8 mouse cellular contexts compared by ENCODE assay signal in the genomic region with DNA sequence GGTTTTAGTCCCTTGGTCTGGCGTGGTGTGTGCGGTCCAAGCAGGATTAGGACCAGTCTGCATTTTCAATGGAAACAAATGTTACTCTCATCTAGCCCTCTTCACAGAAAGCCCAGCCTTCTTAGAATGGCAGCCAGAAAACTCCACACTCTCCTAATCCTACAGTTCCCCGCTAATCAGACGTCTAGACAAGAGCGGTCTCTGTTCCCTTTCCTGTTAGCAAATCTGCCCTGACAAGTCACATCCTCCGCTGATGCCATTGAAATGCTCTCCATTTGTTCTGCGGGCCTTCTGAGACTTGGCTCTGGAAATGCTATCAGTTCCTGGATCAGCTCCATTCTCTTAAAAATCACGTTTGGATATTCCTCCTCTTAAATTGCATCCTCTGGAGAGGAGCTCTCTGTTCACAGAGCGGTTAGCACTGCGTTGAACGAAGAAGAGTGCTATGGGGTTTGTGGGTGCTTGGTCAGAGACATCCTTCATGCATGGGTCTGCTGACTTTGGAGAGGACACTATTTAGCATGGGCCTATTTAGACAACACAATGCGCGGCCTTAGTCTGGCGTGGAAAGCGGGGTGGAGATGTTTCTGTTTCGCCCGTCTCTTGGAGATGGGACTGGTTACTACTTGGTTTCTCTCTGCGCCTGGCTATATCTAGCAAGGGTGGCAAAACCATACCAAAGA. TPM values are rescaled to one million over a fixed set of nuclear protein-coding genes. Genes with fewer than 3 reads are reported as not detected.
A peak's percentile ranks its signal among the peaks of the same experiment; 100 is the strongest.
DNase-seq lines count a peak whose midpoint lies in the region; ATAC-seq and TF ChIP-seq lines count a peak whose summit lies in the region.

No protein-coding gene starts in this region.

- H3K4me1 ChIP-seq in kidney, embryonic 15.5 days: peaks cover 49% of the 10 kb centered on the region
- H3K4me1 ChIP-seq in embryonic facial prominence, embryonic 15.5 days: peaks cover 50% of the 10 kb centered on the region
- peaks cover 23% of the 10 kb centered on the region for H3K4me1 ChIP-seq in heart, postnatal 0 days (ENCODE audit: control insufficient read depth, insufficient read depth)
- H3K4me1 ChIP-seq in midbrain, embryonic 12.5 days: peaks cover 29% of the 10 kb centered on the region

- whole genome bisulfite sequencing in kidney, embryonic 15.5 days: 69% methylated on average over 18 of the region's 18 CpGs
- 38% methylated on average over 18 of the region's 18 CpGs for WGBS in embryonic facial prominence, embryonic 15.5 days
- WGBS in heart, postnatal 0 days: 52% methylated on average over 18 of the region's 18 CpGs
- WGBS in midbrain, embryonic 12.5 days: 54% methylated on average over 18 of the region's 18 CpGs

- ATAC-seq in kidney, embryonic 15.5 days (replicated peaks; ENCODE audit: low FRiP score): no peak
- ATAC-seq in embryonic facial prominence, embryonic 15.5 days (ENCODE audit: insufficient number of reproducible peaks, low FRiP score, low TSS enrichment, low read depth): peak; percentile 66
- ATAC-seq in heart, postnatal 0 days (ENCODE audit: insufficient read depth, low read depth): peak; percentile 37
- ATAC-seq in midbrain, embryonic 12.5 days (ENCODE audit: low FRiP score, low read depth): peak; percentile 74
- no peak for ATAC-seq in megakaryocyte, adult 5-6 weeks (ENCODE audit: poor library complexity, severe bottlenecking)

- TF ChIP-seq CTCF in heart, postnatal 0 days (IDR thresholded peaks at IDR 0.05; ENCODE audit: low read depth): no peak

- H3K36me3 ChIP-seq in kidney, embryonic 15.5 days: no peaks in the 10 kb centered on the region
- H3K36me3 ChIP-seq in embryonic facial prominence, embryonic 15.5 days: no peaks in the 10 kb centered on the region
- no peaks in the 10 kb centered on the region for H3K36me3 ChIP-seq in heart, postnatal 0 days (replicated peaks; ENCODE audit: control insufficient read depth, insufficient read depth, low read length)
- no peaks in the 10 kb centered on the region for H3K36me3 ChIP-seq in midbrain, embryonic 12.5 days

- H3K9ac ChIP-seq in kidney, embryonic 15.5 days: no peak overlapping the region
- H3K9ac ChIP-seq in embryonic facial prominence, embryonic 15.5 days: no peak overlapping the region
- no peak overlapping the region for H3K9ac ChIP-seq in heart, postnatal 0 days (replicated peaks; ENCODE audit: low read depth, low read length)
- H3K9ac ChIP-seq in midbrain, embryonic 12.5 days (replicated peaks): no peak overlapping the region

- H3K4me2 ChIP-seq in kidney, embryonic 15.5 days: no peak overlapping the region
- H3K4me2 ChIP-seq in embryonic facial prominence, embryonic 15.5 days (replicated peaks): peak overlapping the region; percentile 27
- peak overlapping the region; percentile 56; the same call in 1 of the 2 replicates for H3K4me2 ChIP-seq in heart, postnatal 0 days (ENCODE audit: low read depth, low read length)
- H3K4me2 ChIP-seq in midbrain, embryonic 12.5 days (replicated peaks): peak overlapping the region; percentile 11; the same call in 1 of the 2 replicates

- no peaks in the 10 kb centered on the region for H3K9me3 ChIP-seq in kidney, embryonic 15.5 days (replicated peaks)
- no peaks in the 10 kb centered on the region for H3K9me3 ChIP-seq in embryonic facial prominence, embryonic 15.5 days (replicated peaks)
- H3K9me3 ChIP-seq in heart, postnatal 0 days (replicated peaks; ENCODE audit: control insufficient read depth, low read length): no peaks in the 10 kb centered on the region
- H3K9me3 ChIP-seq in midbrain, embryonic 12.5 days: no peaks in the 10 kb centered on the region

- H3K4me3 ChIP-seq in kidney, embryonic 15.5 days (replicated peaks): no peak overlapping the region
- H3K4me3 ChIP-seq in embryonic facial prominence, embryonic 15.5 days (replicated peaks): no peak overlapping the region
- H3K4me3 ChIP-seq in heart, postnatal 0 days (ENCODE audit: low read depth, low read length): no peak overlapping the region
- no peak overlapping the region for H3K4me3 ChIP-seq in midbrain, embryonic 12.5 days

- no peak; the same call in none of the 2 replicates for TF ChIP-seq EP300 in heart, postnatal 0 days (IDR thresholded peaks at IDR 0.05; ENCODE audit: low read depth)

- DNase-seq in kidney, adult 18-20 months: no peak
- peak; percentile 72 for DNase-seq in heart, postnatal 0 days (ENCODE audit: low spot score)
- DNase-seq in ovary, postnatal 10 days (ENCODE audit: low spot score): no peak
- DNase-seq in MN1 (ENCODE audit: low spot score): no peak

- H3K27me3 ChIP-seq in kidney, embryonic 15.5 days: no peaks in the 10 kb centered on the region
- no peaks in the 10 kb centered on the region for H3K27me3 ChIP-seq in embryonic facial prominence, embryonic 15.5 days
- H3K27me3 ChIP-seq in heart, postnatal 0 days (ENCODE audit: control insufficient read depth, insufficient read depth, low read length): no peaks in the 10 kb centered on the region
- H3K27me3 ChIP-seq in midbrain, embryonic 12.5 days: peaks cover 72% of the 10 kb centered on the region

- H3K27ac ChIP-seq in kidney, embryonic 15.5 days: peak overlapping the region; percentile 41
- peak overlapping the region; percentile 79 for H3K27ac ChIP-seq in embryonic facial prominence, embryonic 15.5 days (replicated peaks)
- peak overlapping the region; percentile 88 for H3K27ac ChIP-seq in heart, postnatal 0 days (ENCODE audit: low read depth)
- H3K27ac ChIP-seq in midbrain, embryonic 12.5 days (replicated peaks): peak overlapping the region; percentile 52

RNA-seq across cellular contexts. Expression of a gene that starts 21.8 kb away (rescaled TPM):
- polyA plus RNA-seq in kidney, embryonic 15.5 days (2015; fragmentation: Nextera tagmentation; extraction: Ambion mirVana): 60.3 and 63.1 TPM in 2 replicates
- 123 and 138 TPM in 2 replicates for polyA plus RNA-seq in embryonic facial prominence, embryonic 15.5 days (2015; fragmentation: Nextera tagmentation; extraction: Ambion mirVana)
- total RNA-seq in heart, postnatal 0 days (2014; rRNA removed; ENCODE audit: low replicate concordance): 22.8 and 24.5 TPM in 2 replicates
- 61.9 and 67.8 TPM in 2 replicates for polyA plus RNA-seq in heart, postnatal 0 days (2015; fragmentation: Nextera tagmentation; extraction: Ambion mirVana)
- 26.5 and 31.3 TPM in 2 replicates for polyA plus RNA-seq in midbrain, embryonic 12.5 days (2016; fragmentation: Nextera tagmentation; extraction: Ambion mirVana)
- total RNA-seq in megakaryocyte, adult 5-6 weeks (2015): 2.0 and 2.1 TPM in 2 replicates
- 0.98 and 1.0 TPM in 2 replicates for total RNA-seq in megakaryocyte, adult 5-6 weeks (2017)

Comparison
In these comparisons a context has a peak if more than half of its experiments do, and no peak if none do; other contexts are left out.
1. ATAC-seq: peak in embryonic facial prominence, embryonic 15.5 days (single experiment), heart, postnatal 0 days (single experiment) and midbrain, embryonic 12.5 days (single experiment); none in kidney, embryonic 15.5 days (single experiment) and megakaryocyte, adult 5-6 weeks (single experiment).
2. Peak in every context shown above with its lines, with median percentiles within 50 percentile points of each other: H3K27ac ChIP-seq.